Mouse (Mus musculus) ES-E14 (cell line): ENCODE measurements around the gene S100a10. TPM values are rescaled to one million over a fixed set of nuclear protein-coding genes. Genes with fewer than 3 reads are reported as not detected.

Source experiments
- DNase-seq: peaks from one replicate; pipeline ENCODE4 v3.0.0-alpha.2; 2013; ENCODE audit warnings: low read depth, low spot score
- H3K27ac ChIP-seq: 2 replicates; pipeline ENCODE4 v1.5.1; 2012; ENCODE audit warnings: low read depth, mild to moderate bottlenecking, low read length, moderate library complexity, mixed read lengths; ENCODE audit not compliant: poor library complexity, insufficient read depth, severe bottlenecking
- H3K36me3 ChIP-seq: 2 replicates; pipeline ENCODE4 v1.6.1; 2012; ENCODE audit warnings: mild to moderate bottlenecking, low read length, moderate library complexity, mixed read lengths; ENCODE audit not compliant: control insufficient read depth, poor library complexity, insufficient read depth, severe bottlenecking
- H3K4me1 ChIP-seq, 2 experiments: fragments of 150-350 bp in 1 of 2; sonication (generic) in 1 of 2; 2 replicates each; pipeline ENCODE4 v1.6.1; 2012; ENCODE audit warnings: low read length in 2 of 2, mild to moderate bottlenecking in 1 of 2, mixed read lengths in 1 of 2; ENCODE audit not compliant: control insufficient read depth in 2 of 2, insufficient read depth in 2 of 2, poor library complexity in 1 of 2
- H3K4me3 ChIP-seq, 2 experiments: fragments of 150-350 bp in 1 of 2; sonication (generic) in 1 of 2; 2 replicates each; pipeline ENCODE4 v1.5.1; 2012; ENCODE audit warnings: low read length in 2 of 2, low read depth in 1 of 2, mild to moderate bottlenecking in 1 of 2, mixed read lengths in 1 of 2; ENCODE audit not compliant: insufficient read depth in 1 of 2, poor library complexity in 1 of 2, severe bottlenecking in 1 of 2
- H3K9ac ChIP-seq: 2 replicates; pipeline ENCODE4 v1.6.1; 2012; ENCODE audit warnings: low read depth, mild to moderate bottlenecking, low read length, mixed read lengths; ENCODE audit not compliant: poor library complexity, insufficient read depth, severe bottlenecking
- H3K9me3 ChIP-seq: fragments of 150-350 bp; sonication (generic); 2 replicates; pipeline ENCODE4 v1.6.1; 2012; ENCODE audit warnings: low read depth, mild to moderate bottlenecking, low read length; ENCODE audit not compliant: control insufficient read depth, insufficient read depth
- CHD2 ChIP-seq: IDR thresholded peaks from 2 replicates; pipeline ENCODE4 v1.6.1; 2014; ENCODE audit warnings: mild to moderate bottlenecking, low read depth, low read length, inconsistent platforms
- HCFC1 ChIP-seq: IDR thresholded peaks from 2 replicates; pipeline ENCODE4 v1.6.1; 2012; ENCODE audit warnings: low read length, inconsistent platforms, borderline replicate concordance; ENCODE audit not compliant: insufficient read depth
- MAFK ChIP-seq: IDR thresholded peaks from 2 replicates; pipeline ENCODE4 v1.6.1; 2014; ENCODE audit warnings: mild to moderate bottlenecking, low read depth, low read length, inconsistent platforms; ENCODE audit not compliant: insufficient read depth
- ZC3H11A ChIP-seq: IDR thresholded peaks from 2 replicates; pipeline ENCODE4 v1.6.1; 2012; ENCODE audit warnings: low read depth, mild to moderate bottlenecking, inconsistent platforms, low read length, borderline replicate concordance
- ZNF384 ChIP-seq: IDR thresholded peaks from 2 replicates; pipeline ENCODE4 v1.6.1; 2012; ENCODE audit warnings: low read depth, low read length, inconsistent platforms
- in situ Hi-C, 2 experiments: fragments of 600-800 bp; cut with MboI; formaldehyde crosslinking; loops; one replicate each; pipeline ENCODE4 v1.15.1; 2025; ENCODE audit warnings: low sequenced_read_pairs in 2 of 2, inconsistent platforms in 1 of 2; ENCODE audit not compliant: unreplicated experiment in 2 of 2
- total RNA-seq: library from RNA; depleted of rRNA; stranded (reverse); fragments of 300-350 nt; gene quantifications from 2 replicates; pipeline ENCODE4 v1.2.3, GENCODE M21; 2012

The S100a10 gene
- total RNA-seq, 1 experiment: 388 TPM

DNA sequence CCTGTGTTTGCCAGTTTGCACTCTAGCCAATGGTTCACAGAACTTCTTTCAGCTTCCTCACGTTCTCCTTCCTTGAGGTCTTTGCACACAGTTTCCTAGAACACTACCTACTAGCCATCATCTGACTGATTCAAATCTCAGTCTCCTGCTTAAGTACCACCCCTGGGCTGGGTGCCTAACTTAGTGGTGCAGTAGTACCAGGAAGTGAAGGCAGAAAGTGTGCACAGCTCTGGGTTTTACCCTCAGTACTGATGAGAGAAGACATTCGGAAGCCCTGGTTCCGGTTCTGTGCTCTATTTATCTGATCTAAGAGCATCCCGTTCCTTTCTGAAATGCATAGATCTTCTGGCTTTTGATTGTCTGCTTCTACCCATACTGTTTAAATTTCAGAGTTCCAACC is 26.8 kb downstream of the S100a10 start:
- Histone ChIP-seq H3K4me3 (no peak overlapping the region), H3K9me3 (no peaks in the 10 kb centered on the region), H3K27ac (no peak overlapping the region), H3K4me1 (no peaks in the 10 kb centered on the region), H3K9ac (no peak overlapping the region), H3K36me3 (no peaks in the 10 kb centered on the region)
- no peak for DNase-seq
- in situ Hi-C loops: no loop called here
- TF ChIP-seq HCFC1 (no peak), MAFK (no peak), ZNF384 (no peak), CHD2 (no peak), ZC3H11A (no peak)

DNA sequence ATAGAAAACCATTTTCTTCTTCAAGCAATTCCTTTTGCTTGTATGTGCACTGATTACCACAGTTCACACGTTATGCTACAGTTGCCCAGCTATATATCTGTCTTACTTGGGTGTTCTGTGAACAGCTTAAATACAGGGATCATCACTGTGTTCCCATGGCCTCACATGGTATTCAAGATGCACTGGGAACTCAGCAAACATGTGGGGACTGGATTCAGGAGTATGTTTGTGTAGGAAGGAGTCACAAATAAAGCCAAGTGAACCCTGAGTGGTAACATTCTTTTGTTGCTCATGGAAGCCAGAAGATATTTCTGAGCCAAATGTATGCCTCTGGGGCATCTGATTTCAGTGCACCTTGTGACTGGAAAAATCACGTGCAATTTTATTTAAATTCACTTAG is 28.2 kb downstream of the S100a10 start:
- in situ Hi-C loops: no loop called here
- no peak overlapping the region for H3K4me3 ChIP-seq
- TF ChIP-seq MAFK (no peak), CHD2 (no peak), ZC3H11A (no peak), ZNF384 (no peak), HCFC1 (no peak)
- DNase-seq: no peak
- no peak overlapping the region for H3K27ac ChIP-seq
- no peaks in the 10 kb centered on the region for H3K9me3 ChIP-seq
- H3K4me1 ChIP-seq: no peaks in the 10 kb centered on the region
- H3K9ac ChIP-seq: no peak overlapping the region
- no peaks in the 10 kb centered on the region for H3K36me3 ChIP-seq

DNA sequence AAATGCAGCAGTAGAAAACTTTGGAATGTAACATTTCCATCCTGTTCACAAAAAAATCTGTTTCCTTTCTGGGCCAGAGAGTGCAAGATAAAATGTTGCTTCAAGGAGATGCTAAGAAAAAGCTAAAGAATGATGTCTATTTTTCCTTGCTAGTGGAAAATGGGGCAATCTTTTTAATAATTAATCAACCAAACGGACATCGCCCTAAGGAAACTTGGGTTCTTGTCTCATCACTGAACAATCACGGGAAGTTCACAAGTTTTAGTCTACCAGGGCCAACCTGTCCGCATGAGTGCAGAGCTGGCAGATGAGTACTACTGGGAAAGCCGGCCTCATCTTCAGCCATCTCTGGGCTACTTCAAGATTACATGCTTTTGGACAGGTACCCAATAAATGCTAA is 34.7 kb downstream of the S100a10 start:
- no peaks in the 10 kb centered on the region for H3K36me3 ChIP-seq
- no peaks in the 10 kb centered on the region for H3K4me1 ChIP-seq
- no peak overlapping the region for H3K27ac ChIP-seq
- H3K9me3 ChIP-seq: no peaks in the 10 kb centered on the region
- in situ Hi-C loops: no loop called here
- no peak for TF ChIP-seq ZNF384
- no peak for TF ChIP-seq ZC3H11A
- no peak for TF ChIP-seq HCFC1
- TF ChIP-seq MAFK: no peak
- no peak for TF ChIP-seq CHD2
- H3K9ac ChIP-seq: no peak overlapping the region
- no peak overlapping the region for H3K4me3 ChIP-seq
- no peak for DNase-seq

DNA sequence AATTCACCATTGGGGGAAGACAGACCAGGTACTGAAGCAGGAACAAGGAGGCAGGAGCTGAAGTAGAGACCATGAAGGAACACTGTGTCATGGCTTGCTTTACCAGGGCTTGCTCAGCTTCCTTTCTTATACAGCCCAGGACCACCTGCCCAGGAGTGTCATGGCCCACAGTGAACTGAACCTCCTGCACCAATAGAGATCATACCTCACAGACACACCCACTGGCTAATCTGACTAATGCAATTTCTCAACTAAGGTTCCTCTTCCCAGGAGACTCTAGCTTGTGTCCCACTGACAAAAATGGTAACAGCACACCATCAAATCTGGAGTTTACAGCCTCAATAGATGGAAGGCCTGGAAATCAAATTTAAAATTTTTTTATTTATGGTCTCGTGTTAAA is 35.4 kb downstream of the S100a10 start:
- H3K36me3 ChIP-seq: no peaks in the 10 kb centered on the region
- no peaks in the 10 kb centered on the region for H3K9me3 ChIP-seq
- no peak overlapping the region for H3K27ac ChIP-seq
- H3K4me3 ChIP-seq: no peak overlapping the region
- H3K9ac ChIP-seq: no peak overlapping the region
- DNase-seq: no peak
- in situ Hi-C loops: no loop called here
- TF ChIP-seq HCFC1 (no peak), MAFK (no peak), ZC3H11A (no peak), CHD2 (no peak), ZNF384 (no peak)
- no peaks in the 10 kb centered on the region for H3K4me1 ChIP-seq

DNA sequence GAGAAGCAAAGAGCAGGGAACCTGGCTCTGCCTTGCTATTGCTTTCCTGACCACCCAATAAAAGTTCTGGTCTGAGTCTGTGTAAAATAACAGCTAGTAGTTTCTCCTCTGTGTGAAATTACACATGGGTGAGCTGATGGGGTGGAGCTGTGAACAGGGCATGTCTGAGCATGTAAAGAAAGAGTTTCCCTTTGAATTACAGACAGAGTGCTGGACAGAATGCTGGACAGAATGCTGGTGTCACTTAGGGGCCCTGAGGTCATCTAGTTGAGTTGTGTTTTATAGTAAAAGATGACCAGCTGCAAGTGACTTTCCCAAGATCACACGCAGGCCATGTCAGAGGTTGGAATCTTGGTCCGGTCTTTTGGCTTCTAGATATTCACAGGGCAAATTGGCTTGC is 37.2 kb downstream of the S100a10 start:
- no peak for TF ChIP-seq ZNF384
- TF ChIP-seq CHD2: no peak
- TF ChIP-seq MAFK: no peak
- no peak for TF ChIP-seq ZC3H11A
- TF ChIP-seq HCFC1: no peak
- no peak overlapping the region for H3K9ac ChIP-seq
- no peak for DNase-seq
- H3K4me1 ChIP-seq: no peaks in the 10 kb centered on the region; a peak in 1 of 4 replicates
- no peaks in the 10 kb centered on the region for H3K36me3 ChIP-seq
- H3K9me3 ChIP-seq: no peaks in the 10 kb centered on the region
- no peak overlapping the region for H3K4me3 ChIP-seq
- in situ Hi-C loops: no loop called here
- H3K27ac ChIP-seq: no peak overlapping the region
